Mouse (Mus musculus): ENCODE measurements around the gene Agbl1.

GRCm38 (mm10) chr7:76228881-76229280, 806 bp upstream of the Agbl1 start:
- TF ChIP-seq CTCF (IDR thresholded peaks at IDR 0.05; ENCODE audit: low read depth, low read length): no peak
- no peak for TF ChIP-seq GATA1 (IDR thresholded peaks at IDR 0.05; ENCODE audit: borderline replicate concordance, low read length)

Measured in G1E (cell line).